Mouse (Mus musculus): Measurements from ENCODE around the gene Rpa3.

DNA sequence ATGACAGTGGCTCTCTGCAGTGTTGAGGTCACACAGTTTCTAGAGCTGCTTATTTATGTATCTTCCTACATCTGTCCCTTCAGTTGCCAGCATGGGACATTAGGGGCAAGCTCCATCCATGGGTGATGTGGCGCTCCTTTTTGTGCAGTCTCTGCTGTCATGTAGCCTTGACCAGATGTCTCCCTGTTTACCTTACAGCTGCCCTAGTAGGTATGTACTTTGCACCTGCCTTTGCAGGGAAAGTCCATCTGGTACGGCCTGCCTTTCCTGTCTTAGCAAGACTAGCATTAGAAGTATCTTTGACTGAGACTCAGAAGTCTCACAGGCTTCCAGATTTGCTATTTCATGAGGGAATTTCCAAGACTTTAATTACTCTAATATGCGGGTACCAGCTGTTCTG is 12.1 kb upstream of the Rpa3 start:
- TF ChIP-seq USF2 (conservative IDR thresholded peaks at IDR 0.05; ENCODE audit: low read depth, low read length) (no peak), MAFK (IDR thresholded peaks at IDR 0.05; ENCODE audit: insufficient replicate concordance, low read length) (no peak), HCFC1 (IDR thresholded peaks at IDR 0.05; ENCODE audit: low read depth, low read length) (no peak), CTCF (conservative IDR thresholded peaks at IDR 0.05 in 1 of 2, IDR thresholded peaks at IDR 0.05 in 1 of 2; ENCODE audit: low read depth in 2 of 2, low read length in 2 of 2) (no peak), POLR2A (IDR thresholded peaks at IDR 0.05; ENCODE audit: low read depth, low read length) (no peak), E2F4 (IDR thresholded peaks at IDR 0.05; ENCODE audit: insufficient replicate concordance, low read depth, low read length) (no peak), CHD1 (IDR thresholded peaks at IDR 0.05; ENCODE audit: low read depth, low read length) (no peak), ZMIZ1 (IDR thresholded peaks at IDR 0.05; ENCODE audit: low read depth, low read length) (no peak), EP300 (IDR thresholded peaks at IDR 0.05; ENCODE audit: low read length) (no peak), RAD21 (IDR thresholded peaks at IDR 0.05; ENCODE audit: low read depth, low read length) (no peak), KAT2A (IDR thresholded peaks at IDR 0.05; ENCODE audit: insufficient replicate concordance, low read length) (no peak), MYC (IDR thresholded peaks at IDR 0.05; ENCODE audit: low read depth, low read length) (no peak)
